Mouse (Mus musculus) midbrain, postnatal 0 days (tissue): ENCODE measurements around the gene Krt12. TPM values are rescaled to one million over a fixed set of nuclear protein-coding genes. Genes with fewer than 3 reads are reported as not detected.

Experiments used
- ATAC-seq: fragments of 200-750 bp; cut with Nextera tagmentation; 2 replicates; pipeline ENCODE4 v1.8.0; 2017; ENCODE audit warnings: moderate number of reproducible peaks, mild to moderate bottlenecking, moderate TSS enrichment, moderate library complexity; ENCODE audit not compliant: low FRiP score
- DNase-seq: peaks from one replicate; pipeline ENCODE4 v3.0.0-alpha.2; 2015; ENCODE audit warnings: low spot score
- H3K27ac ChIP-seq: fragments of 300-500 bp; sonication (generic); 2 replicates; pipeline ENCODE4 v1.5.1; 2014; ENCODE audit warnings: low read depth, mild to moderate bottlenecking, low read length, mixed read lengths
- H3K27me3 ChIP-seq: fragments of 300-500 bp; sonication (generic); 2 replicates; pipeline ENCODE4 v1.6.1; 2014; ENCODE audit warnings: low read length, control low read depth, mixed read lengths; ENCODE audit not compliant: insufficient read depth
- H3K36me3 ChIP-seq: fragments of 300-500 bp; sonication (generic); 2 replicates; pipeline ENCODE4 v1.6.1; 2014; ENCODE audit warnings: low read length, control low read depth, mixed read lengths; ENCODE audit not compliant: insufficient read depth
- H3K4me1 ChIP-seq: fragments of 300-500 bp; sonication (generic); 2 replicates; pipeline ENCODE4 v1.6.1; 2014; ENCODE audit warnings: mild to moderate bottlenecking, control low read depth, antibody characterized with exemption, low read length, mixed read lengths; ENCODE audit not compliant: insufficient read depth
- H3K4me2 ChIP-seq: fragments of 300-500 bp; sonication (generic); 2 replicates; pipeline ENCODE4 v1.6.1; 2014; ENCODE audit warnings: low read depth, mild to moderate bottlenecking, low read length, mixed read lengths; ENCODE audit not compliant: poor library complexity, severe bottlenecking
- H3K4me3 ChIP-seq: fragments of 300-500 bp; sonication (generic); 2 replicates; pipeline ENCODE4 v1.5.1; 2014; ENCODE audit warnings: low read depth, mild to moderate bottlenecking, low read length, moderate library complexity
- H3K9ac ChIP-seq: fragments of 300-500 bp; sonication (generic); replicated peaks from 2 replicates; pipeline ENCODE4 v1.6.1; 2014; ENCODE audit warnings: mild to moderate bottlenecking, low read length, moderate library complexity, mixed read lengths; ENCODE audit not compliant: poor library complexity, severe bottlenecking
- H3K9me3 ChIP-seq: fragments of 300-500 bp; sonication (generic); 2 replicates; pipeline ENCODE4 v1.6.1; 2016; ENCODE audit warnings: low read length, control low read depth
- CTCF ChIP-seq: IDR thresholded peaks from 2 replicates; pipeline ENCODE4 v1.5.1; 2016; ENCODE audit warnings: antibody characterized with exemption, mild to moderate bottlenecking
- WGBS: fragments of 180-500 bp; shearing (Covaris S2); extraction: QIAGEN DNeasy Blood & Tissue Kit; methylation state at CpG from one replicate; pipeline ENCODE4 v1.1.7; 2014; 5-methylcytosine and 5-hydroxymethylcytosine counted together
- polyA plus RNA-seq: library from polyadenylated mRNA; unstranded; fragments of >200 nt; fragmentation: Nextera tagmentation; extraction: Ambion mirVana; gene quantifications from 2 replicates; pipeline ENCODE4 v1.2.1, GENCODE M21; 2015
- total RNA-seq: library from RNA; depleted of rRNA; stranded (reverse); fragments of >200 nt; gene quantifications from 2 replicates; pipeline ENCODE4 v1.2.3, GENCODE M21; 2014; rRNA removed

Gene Krt12
- total and polyA plus RNA-seq, 2 experiments from 2014 or later, result 0.21 to 2.0 TPM

DNA sequence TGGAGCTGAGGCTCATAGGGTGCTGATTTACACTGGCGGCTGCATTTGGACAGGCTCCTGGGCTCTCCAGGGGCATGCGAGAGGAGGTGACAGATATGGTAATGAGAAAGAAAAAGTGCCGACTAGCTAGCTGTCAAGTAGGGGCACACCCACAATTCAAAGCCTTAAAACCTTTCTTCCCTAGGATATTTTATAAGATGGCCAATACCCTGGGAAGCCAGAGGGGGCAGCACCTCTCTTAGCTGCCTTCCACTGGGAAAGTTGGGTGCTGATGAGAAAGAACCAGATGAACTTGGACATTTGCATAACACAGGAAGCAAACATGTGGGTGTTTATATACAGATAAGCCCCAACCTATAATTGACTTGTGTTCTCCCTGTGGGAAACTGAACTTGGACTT lies 52.8 kb downstream of the Krt12 start:
- TF ChIP-seq CTCF, result peak; percentile 70
- H3K9me3 ChIP-seq, result no peaks in the 10 kb centered on the region
- peak overlapping the region; percentile 68 for H3K27ac ChIP-seq
- H3K4me2 ChIP-seq, result no peak overlapping the region
- no peaks in the 10 kb centered on the region for H3K27me3 ChIP-seq
- H3K9ac ChIP-seq, result no peak overlapping the region
- no peak overlapping the region for H3K4me3 ChIP-seq
- ATAC-seq (no peak), DNase-seq (peak; percentile 36)
- no peaks in the 10 kb centered on the region; the same call in 1 of the 2 replicates for H3K4me1 ChIP-seq
- H3K36me3 ChIP-seq, result no peaks in the 10 kb centered on the region
- WGBS, result 13% methylated on average over 3 of the region's 3 CpGs

DNA sequence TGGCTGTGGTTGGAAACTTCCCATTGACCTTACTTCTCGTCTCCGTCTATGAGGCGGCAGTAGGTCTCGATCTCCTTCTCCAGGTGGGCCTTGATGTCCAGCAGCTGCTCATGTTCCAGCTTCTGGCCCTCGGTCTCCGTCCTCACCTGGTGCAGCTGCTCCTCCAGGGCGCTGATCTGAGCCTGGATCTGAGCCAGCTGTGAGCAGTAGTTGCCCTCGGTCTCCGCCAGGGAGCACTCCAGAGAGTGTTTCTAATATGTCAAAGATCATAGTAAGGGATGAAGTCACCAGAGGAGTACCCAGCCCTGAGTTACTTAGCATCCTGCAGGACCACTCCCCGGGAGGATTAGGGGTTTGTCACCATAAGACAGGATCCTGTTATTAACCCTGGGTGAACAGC lies 55.3 kb downstream of the Krt12 start:
- no peak for ATAC-seq
- Histone ChIP-seq H3K4me1 (no peaks in the 10 kb centered on the region; the same call in 1 of the 2 replicates), H3K27me3 (no peaks in the 10 kb centered on the region), H3K27ac (no peak overlapping the region), H3K9ac (no peak overlapping the region), H3K9me3 (no peaks in the 10 kb centered on the region), H3K36me3 (no peaks in the 10 kb centered on the region), H3K4me3 (no peak overlapping the region), H3K4me2 (no peak overlapping the region)
- 44% methylated on average over 10 of the region's 10 CpGs for WGBS
- TF ChIP-seq CTCF, result no peak
- DNase-seq, result no peak

Other genes starting within 250 kb of the Krt12 start
- 94.9 and 116 TPM in 2 replicates for gene Smarce1, start 191.2 kb downstream of the Krt12 start, total RNA-seq
- gene Smarce1, start 191.2 kb downstream of the Krt12 start, polyA plus RNA-seq, result 170 and 184 TPM in 2 replicates
- gene Krt222, start 178.2 kb downstream of the Krt12 start, total RNA-seq, result 10.6 and 11.6 TPM in 2 replicates
- 13.6 and 14.4 TPM in 2 replicates for gene Krt222, start 178.2 kb downstream of the Krt12 start, polyA plus RNA-seq
- gene Krt24, start 137.0 kb downstream of the Krt12 start, total RNA-seq, result not detected in 2 replicates
- 0.07 and 0.21 TPM in 2 replicates for gene Krt24, start 137.0 kb downstream of the Krt12 start, polyA plus RNA-seq
- gene Krt25, start 99.3 kb downstream of the Krt12 start, total RNA-seq, result 0.11 and 0.19 TPM in 2 replicates
- 0.29 and 0.54 TPM in 2 replicates for gene Krt25, start 99.3 kb downstream of the Krt12 start, polyA plus RNA-seq
- 0.11 and 1.2 TPM in 2 replicates for gene Krt26, start 84.3 kb downstream of the Krt12 start, total RNA-seq
- gene Krt26, start 84.3 kb downstream of the Krt12 start, polyA plus RNA-seq, result 0.46 and 0.54 TPM in 2 replicates
- 1.0 TPM in 1 of 2 replicates, not detected in the other for gene Krt27, start 71.2 kb downstream of the Krt12 start, total RNA-seq
- 0.22 and 0.28 TPM in 2 replicates for gene Krt27, start 71.2 kb downstream of the Krt12 start, polyA plus RNA-seq
- gene Krt28, start 47.4 kb downstream of the Krt12 start, total RNA-seq, result 0.93 TPM in 1 of 2 replicates, not detected in the other
- 0.33 and 0.66 TPM in 2 replicates for gene Krt28, start 47.4 kb downstream of the Krt12 start, polyA plus RNA-seq
- 6.7 and 18.3 TPM in 2 replicates for gene Krt10, start 32.9 kb downstream of the Krt12 start, total RNA-seq
- 35.7 and 39.2 TPM in 2 replicates for gene Krt10, start 32.9 kb downstream of the Krt12 start, polyA plus RNA-seq
- gene Krt20, start 15.9 kb upstream of the Krt12 start, total RNA-seq, result not detected in 2 replicates
- gene Krt20, start 15.9 kb upstream of the Krt12 start, polyA plus RNA-seq, result 0.13 and 0.36 TPM in 2 replicates
- gene Krt23, start 70.9 kb upstream of the Krt12 start, total RNA-seq, result 0.16 TPM in 1 of 2 replicates, not detected in the other
- 0.32 TPM in 1 of 2 replicates, not detected in the other for gene Krt23, start 70.9 kb upstream of the Krt12 start, polyA plus RNA-seq
- gene Krt39, start 99.1 kb upstream of the Krt12 start, total RNA-seq, result not detected in 2 replicates
- not detected in 2 replicates for gene Krt39, start 99.1 kb upstream of the Krt12 start, polyA plus RNA-seq
- gene Krt40, start 120.9 kb upstream of the Krt12 start, total RNA-seq, result not detected in 2 replicates
- not detected in 2 replicates for gene Krt40, start 120.9 kb upstream of the Krt12 start, polyA plus RNA-seq
- not detected in 2 replicates for gene Krtap3-3, start 128.6 kb upstream of the Krt12 start, total RNA-seq
- not detected in 2 replicates for gene Krtap3-3, start 128.6 kb upstream of the Krt12 start, polyA plus RNA-seq
- not detected in 2 replicates for gene Krtap3-2, start 134.6 kb upstream of the Krt12 start, total RNA-seq
- not detected in 2 replicates for gene Krtap3-2, start 134.6 kb upstream of the Krt12 start, polyA plus RNA-seq
- not detected in 2 replicates for gene Gm11939, start 137.2 kb upstream of the Krt12 start, total RNA-seq
- not detected in 2 replicates for gene Gm11939, start 137.2 kb upstream of the Krt12 start, polyA plus RNA-seq
- gene Krtap3-1, start 144.4 kb upstream of the Krt12 start, total RNA-seq, result not detected in 2 replicates
- not detected in 2 replicates for gene Krtap3-1, start 144.4 kb upstream of the Krt12 start, polyA plus RNA-seq
- gene Krtap1-5, start 158.8 kb upstream of the Krt12 start, total RNA-seq, result not detected in 2 replicates
- not detected in 2 replicates for gene Krtap1-5, start 158.8 kb upstream of the Krt12 start, polyA plus RNA-seq
- not detected in 2 replicates for gene Krtap1-4, start 161.4 kb upstream of the Krt12 start, total RNA-seq
- not detected in 2 replicates for gene Krtap1-4, start 161.4 kb upstream of the Krt12 start, polyA plus RNA-seq
- not detected in 2 replicates for gene Krtap1-3, start 169.1 kb upstream of the Krt12 start, total RNA-seq
- gene Krtap1-3, start 169.1 kb upstream of the Krt12 start, polyA plus RNA-seq, result not detected in 2 replicates
- gene Krtap9-3, start 175.8 kb upstream of the Krt12 start, total RNA-seq, result not detected in 2 replicates
- not detected in 2 replicates for gene Krtap9-3, start 175.8 kb upstream of the Krt12 start, polyA plus RNA-seq
- gene Gm11938, start 181.0 kb upstream of the Krt12 start, total RNA-seq, result not detected in 2 replicates
- not detected in 2 replicates for gene Gm11938, start 181.0 kb upstream of the Krt12 start, polyA plus RNA-seq
- not detected in 2 replicates for gene Gm11937, start 187.9 kb upstream of the Krt12 start, total RNA-seq
- not detected in 2 replicates for gene Gm11937, start 187.9 kb upstream of the Krt12 start, polyA plus RNA-seq
- not detected in 2 replicates for gene Krtap2-4, start 192.6 kb upstream of the Krt12 start, total RNA-seq
- gene Krtap2-4, start 192.6 kb upstream of the Krt12 start, polyA plus RNA-seq, result not detected in 2 replicates
- not detected in 2 replicates for gene Gm11562, start 198.2 kb upstream of the Krt12 start, total RNA-seq
- not detected in 2 replicates for gene Gm11562, start 198.2 kb upstream of the Krt12 start, polyA plus RNA-seq
- gene Krtap4-1, start 206.0 kb upstream of the Krt12 start, total RNA-seq, result not detected in 2 replicates
- not detected in 2 replicates for gene Krtap4-1, start 206.0 kb upstream of the Krt12 start, polyA plus RNA-seq
- not detected in 2 replicates for gene Krtap4-2, start 212.8 kb upstream of the Krt12 start, total RNA-seq
- gene Krtap4-2, start 212.8 kb upstream of the Krt12 start, polyA plus RNA-seq, result not detected in 2 replicates
- not detected in 2 replicates for gene Krtap4-7, start 221.8 kb upstream of the Krt12 start, total RNA-seq
- not detected in 2 replicates for gene Krtap4-7, start 221.8 kb upstream of the Krt12 start, polyA plus RNA-seq
- gene Gm11555, start 228.0 kb upstream of the Krt12 start, total RNA-seq, result not detected in 2 replicates
- gene Gm11555, start 228.0 kb upstream of the Krt12 start, polyA plus RNA-seq, result not detected in 2 replicates
- gene Gm11563, start 236.7 kb upstream of the Krt12 start, total RNA-seq, result not detected in 2 replicates
- not detected in 2 replicates for gene Gm11563, start 236.7 kb upstream of the Krt12 start, polyA plus RNA-seq
- not detected in 2 replicates for gene Krtap4-6, start 243.7 kb upstream of the Krt12 start, total RNA-seq
- gene Krtap4-6, start 243.7 kb upstream of the Krt12 start, polyA plus RNA-seq, result not detected in 2 replicates